Mouse (Mus musculus): ENCODE measurements around the gene Ambra1. TPM values are rescaled to one million over a fixed set of nuclear protein-coding genes. Genes with fewer than 3 reads are reported as not detected.

Ambra1 gene
- total RNA-seq (2021): 10 to 100 TPM; 55.9 to 56.3 TPM
- long read RNA-seq, experiment 1, full-length matches to known transcripts: 21 of 50 reads
- long read RNA-seq, experiment 1, partial matches to known transcripts: 12 of 50 reads
- long read RNA-seq, experiment 1, other reads (novel, unspliced or antisense): 17 of 50 reads
- long read RNA-seq, experiment 2, full-length matches to known transcripts: 8 of 28 reads
- long read RNA-seq, experiment 2, partial matches to known transcripts: 8 of 28 reads
- long read RNA-seq, experiment 2, other reads (novel, unspliced or antisense): 12 of 28 reads

DNA sequence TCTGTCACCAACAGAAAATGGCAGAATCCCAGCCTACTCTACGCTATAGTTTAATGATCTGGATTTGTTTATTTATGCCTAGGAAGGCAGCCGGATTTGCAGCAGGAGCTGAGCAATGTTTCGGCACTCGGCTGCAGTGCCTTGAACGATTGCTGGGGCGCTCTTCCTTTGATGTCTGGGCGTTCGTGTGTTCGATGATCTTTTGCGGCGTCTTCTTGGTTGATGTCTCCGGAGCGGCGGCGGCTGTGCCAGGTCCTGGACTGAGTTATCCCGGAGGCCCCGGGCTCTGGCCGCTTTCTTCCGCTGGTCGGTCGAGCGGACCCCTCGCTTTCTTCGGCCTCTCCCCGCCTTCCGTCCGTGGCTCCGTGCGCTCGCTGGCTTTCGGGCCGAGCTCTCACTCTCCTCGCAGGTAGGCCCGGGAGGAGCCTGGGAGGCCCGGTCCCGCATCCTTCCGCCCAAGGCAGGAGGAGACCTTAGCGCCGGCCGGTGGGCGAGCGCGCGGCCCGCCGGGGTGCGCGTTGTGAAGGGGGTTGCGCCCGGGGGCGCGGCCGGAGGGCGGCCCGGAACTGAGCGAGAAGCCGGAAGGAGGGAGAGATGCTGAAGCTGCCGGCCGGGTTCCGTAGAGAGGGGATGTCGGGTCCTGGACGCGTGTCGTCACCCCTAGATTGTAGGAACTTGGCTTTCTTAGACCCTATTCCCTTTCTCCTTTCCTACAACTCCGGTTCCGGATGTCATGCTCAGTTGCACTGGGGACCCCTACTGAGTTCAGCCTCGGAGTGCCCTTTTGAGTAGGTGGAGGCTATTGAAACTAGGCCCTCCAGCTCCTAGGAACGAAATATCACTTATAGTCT is at the start of gene Ambra1:
Gene Ambra1, plus strand, starts transcription at position 164 of the 851 bp plus-strand sequence.
- Histone ChIP-seq H3K27ac (peak within 1 kb of the TSS; percentile 97), H3K4me3 (peak within 1 kb of the TSS; percentile 93)
- DNase-seq (ENCODE audit: extremely low spot score in 1 of 2, low spot score in 2 of 2): peak; percentile 86
- intact Hi-C loops (cut with DNase I): loop anchor here (1.0 kb wide), 1 partner anchor 20 kb away; the partner anchor contains the start of genes Atg13 and Harbi1
- TF ChIP-seq CTCF (IDR thresholded peaks at IDR 0.05): peak; percentile 36

DNA sequence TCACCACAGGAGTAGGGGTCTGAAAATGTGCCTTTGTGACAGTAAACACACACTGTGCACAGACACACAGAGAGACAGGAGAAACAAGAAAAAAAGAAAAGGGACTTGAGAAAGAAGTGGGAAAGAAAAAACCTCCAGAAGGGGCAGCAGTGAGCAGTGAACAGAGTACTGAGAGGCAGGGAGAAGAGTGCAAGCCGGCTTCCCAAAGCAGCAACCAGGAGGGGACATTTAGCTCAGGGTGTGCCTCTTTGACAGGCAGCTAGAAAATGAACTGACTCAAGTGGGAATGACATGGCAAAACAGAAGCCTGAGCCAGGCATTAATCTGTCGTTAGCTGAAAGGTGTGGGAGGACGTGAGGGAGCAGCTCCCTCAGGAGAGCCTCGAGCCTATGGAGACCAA is 47.1 kb upstream of the Ambra1 start:
- TF ChIP-seq CTCF (IDR thresholded peaks at IDR 0.05): peak; percentile 74
- Histone ChIP-seq H3K4me3 (no peak overlapping the region), H3K27ac (no peak overlapping the region; the same call in 1 of the 2 replicates)
- DNase-seq (ENCODE audit: extremely low spot score in 1 of 2, low spot score in 2 of 2): peak; percentile 50 to 59
- intact Hi-C loops (cut with DNase I): loop anchor here (10.0 kb wide), 1 partner anchor 242 kb away; the partner anchor contains the start of gene Chrm4

DNA sequence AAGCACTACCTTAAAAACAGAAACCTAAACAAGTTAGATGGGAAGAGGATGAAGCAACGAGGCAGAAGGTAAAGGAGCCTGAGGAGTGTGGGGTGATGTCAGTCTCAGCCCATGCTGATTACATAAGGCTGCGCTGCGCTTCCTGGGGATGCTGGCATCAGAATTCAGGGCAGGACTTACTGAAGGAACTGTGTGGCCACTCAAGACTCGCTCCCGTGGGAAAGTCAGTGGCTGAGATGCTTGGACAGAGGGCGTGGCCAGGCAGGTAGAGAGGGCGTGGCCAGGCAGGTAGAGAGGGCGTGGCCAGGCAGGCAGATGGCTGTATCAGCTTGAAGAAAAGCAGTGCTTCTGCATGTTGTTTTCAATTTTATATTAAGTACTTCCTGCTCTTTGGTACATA is 46.0 kb upstream of the Ambra1 start:
- H3K4me3 ChIP-seq: no peak overlapping the region
- H3K27ac ChIP-seq: peak overlapping the region; percentile 15
- no peak for TF ChIP-seq CTCF (IDR thresholded peaks at IDR 0.05)
- no peak for DNase-seq (ENCODE audit: extremely low spot score in 1 of 2, low spot score in 2 of 2)
- intact Hi-C loops (cut with DNase I): loop anchor here (10.0 kb wide), 1 partner anchor 241 kb away; the partner anchor contains the start of gene Chrm4

DNA sequence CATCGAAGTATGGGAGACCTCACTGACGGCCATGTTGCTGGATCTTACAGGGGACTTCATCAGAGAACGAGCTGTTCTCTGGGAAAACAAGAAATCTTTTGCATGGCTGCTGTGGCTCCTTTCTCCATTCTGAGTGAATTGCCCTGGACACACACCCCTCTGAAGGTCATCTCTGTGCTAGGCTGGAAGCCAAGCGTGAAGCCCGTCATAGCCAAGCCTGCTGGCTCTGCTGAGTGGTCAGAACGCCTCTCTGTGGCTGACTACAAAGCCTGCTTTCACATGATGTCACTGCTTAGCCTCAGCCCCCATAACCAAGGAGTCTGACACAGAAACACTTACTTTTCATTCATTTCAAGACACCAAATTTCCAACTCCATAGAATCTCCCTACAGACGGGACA is 40.5 kb upstream of the Ambra1 start:
- intact Hi-C loops (cut with DNase I): loop anchor here (10.0 kb wide), 1 partner anchor 235 kb away; the partner anchor contains the start of gene Chrm4
- H3K4me3 ChIP-seq: no peak overlapping the region
- no peak for DNase-seq (ENCODE audit: extremely low spot score in 1 of 2, low spot score in 2 of 2)
- H3K27ac ChIP-seq: no peak overlapping the region; the same call in 1 of the 2 replicates
- no peak for TF ChIP-seq CTCF (IDR thresholded peaks at IDR 0.05)

DNA sequence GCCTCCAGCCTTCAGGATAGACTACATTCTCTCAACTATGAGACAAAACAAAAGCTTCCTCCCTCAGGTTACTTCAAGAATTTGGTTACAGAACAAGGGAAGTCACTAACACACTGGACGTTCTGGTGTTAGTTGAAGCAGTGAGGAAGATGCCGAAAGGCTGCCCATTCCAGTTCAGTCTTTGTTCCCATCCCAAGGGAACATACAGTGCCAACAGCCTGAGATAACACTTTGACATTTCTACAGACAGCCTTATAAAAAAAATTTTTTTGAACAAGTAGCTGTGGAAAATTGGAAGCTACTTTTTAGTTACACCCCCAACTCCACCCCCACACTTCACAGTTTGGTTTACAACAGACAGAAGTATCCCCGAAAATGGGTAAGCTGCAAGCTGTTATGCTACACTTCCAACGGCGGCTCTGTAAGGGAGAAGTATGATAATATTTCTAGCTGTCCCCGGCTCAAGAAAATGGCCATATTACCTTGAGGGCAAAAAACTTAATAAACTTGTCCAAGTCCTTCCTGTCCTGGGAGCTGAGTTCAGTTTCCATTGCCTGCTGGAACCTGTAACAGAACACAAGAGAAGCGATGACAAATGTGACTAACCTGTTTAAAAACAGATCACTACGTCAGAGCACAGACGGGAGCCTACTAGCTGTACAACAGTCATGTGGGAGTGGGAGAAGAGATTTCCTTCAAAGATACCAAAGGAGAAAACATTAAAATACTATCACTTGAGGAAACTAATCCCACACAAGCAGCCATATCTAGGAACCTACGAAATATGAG is 34.3 kb upstream of the Ambra1 start:
- DNase-seq (ENCODE audit: extremely low spot score in 1 of 2, low spot score in 2 of 2): no peak
- Histone ChIP-seq H3K4me3 (no peak overlapping the region), H3K27ac (no peak overlapping the region)
- intact Hi-C loops (cut with DNase I): no loop called here
- no peak for TF ChIP-seq CTCF (IDR thresholded peaks at IDR 0.05)

DNA sequence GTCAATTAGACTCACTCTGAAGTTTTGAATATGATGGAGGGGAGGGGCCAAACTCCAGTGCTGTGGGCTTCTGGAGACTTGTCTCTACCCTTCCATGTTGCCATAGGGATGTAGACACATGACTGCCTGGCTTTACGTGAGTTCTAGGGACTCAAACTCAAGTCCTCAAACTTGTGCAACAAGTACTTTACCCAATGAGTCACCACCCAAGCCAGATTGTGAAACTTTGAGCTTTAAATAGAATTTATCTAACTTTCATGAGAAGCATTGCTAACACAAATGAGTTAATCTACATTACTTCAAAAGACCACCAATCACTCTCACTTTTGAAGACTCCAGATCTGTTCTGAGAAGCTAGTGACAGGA is 33.7 kb upstream of the Ambra1 start:
- intact Hi-C loops (cut with DNase I): no loop called here
- Histone ChIP-seq H3K27ac (no peak overlapping the region), H3K4me3 (no peak overlapping the region)
- no peak for TF ChIP-seq CTCF (IDR thresholded peaks at IDR 0.05)
- DNase-seq (ENCODE audit: extremely low spot score in 1 of 2, low spot score in 2 of 2): no peak

DNA sequence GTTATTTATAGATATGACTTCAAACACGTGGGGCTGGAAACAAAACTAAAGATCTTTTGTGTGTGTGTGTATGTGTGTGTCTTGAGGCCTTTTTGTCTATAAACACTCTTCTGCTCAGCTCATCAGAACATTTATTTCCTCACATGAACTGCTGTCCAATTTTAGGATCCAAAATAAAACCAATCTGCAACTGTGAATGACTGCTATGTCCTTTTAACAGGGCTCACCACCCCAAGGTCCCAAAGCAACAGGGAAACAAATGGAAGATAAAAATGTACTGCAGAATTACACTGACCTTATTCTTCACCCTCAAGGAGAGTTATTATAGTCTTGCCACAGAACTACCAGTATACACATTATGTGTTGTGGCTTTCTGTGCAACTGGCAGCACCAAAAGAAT is 30.7 kb upstream of the Ambra1 start:
- Histone ChIP-seq H3K27ac (no peak overlapping the region), H3K4me3 (no peak overlapping the region)
- no peak for TF ChIP-seq CTCF (IDR thresholded peaks at IDR 0.05)
- intact Hi-C loops (cut with DNase I): no loop called here
- DNase-seq (ENCODE audit: extremely low spot score in 1 of 2, low spot score in 2 of 2): no peak

DNA sequence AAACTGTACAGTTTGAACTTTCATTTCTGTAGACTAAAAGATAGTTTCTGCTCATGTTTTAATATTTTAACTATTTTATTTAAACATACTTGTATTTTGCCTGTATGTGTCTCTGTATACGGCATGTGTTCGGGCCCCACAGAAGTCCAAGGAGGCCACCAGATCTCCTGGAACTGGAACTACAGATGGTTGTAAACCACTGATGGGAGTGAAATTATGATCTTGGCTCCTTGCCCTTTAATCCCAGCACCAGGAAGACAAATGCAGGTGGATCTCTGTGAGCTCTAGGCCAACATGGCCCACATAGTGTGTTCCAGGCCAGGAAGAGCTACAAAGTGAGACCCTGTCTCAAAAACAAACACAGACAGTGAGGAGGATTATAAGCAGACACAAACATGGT is 28.6 kb upstream of the Ambra1 start:
- intact Hi-C loops (cut with DNase I): no loop called here
- no peak overlapping the region for H3K4me3 ChIP-seq
- DNase-seq (ENCODE audit: extremely low spot score in 1 of 2, low spot score in 2 of 2): no peak
- no peak overlapping the region for H3K27ac ChIP-seq
- TF ChIP-seq CTCF (IDR thresholded peaks at IDR 0.05): no peak

DNA sequence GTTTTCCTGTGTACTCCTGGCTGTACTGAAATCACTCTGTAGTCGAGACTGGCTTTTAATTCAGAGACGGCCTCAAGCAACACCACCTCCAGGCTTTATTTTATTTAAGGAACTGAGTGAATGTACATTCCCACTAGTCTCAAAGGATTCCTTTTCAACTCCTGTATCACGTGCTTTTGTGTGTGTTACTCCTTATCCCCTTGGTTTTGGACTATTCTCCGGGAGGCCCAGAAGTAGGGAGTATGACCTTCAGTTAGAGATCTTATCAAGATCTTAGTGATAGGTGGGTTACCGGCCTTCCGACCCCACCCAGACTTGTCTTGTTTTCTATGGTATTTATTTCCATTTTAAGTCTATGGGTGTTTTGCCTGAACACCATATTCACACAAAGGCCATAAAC is 24.2 kb upstream of the Ambra1 start:
- no peak for DNase-seq (ENCODE audit: extremely low spot score in 1 of 2, low spot score in 2 of 2)
- Histone ChIP-seq H3K4me3 (no peak overlapping the region), H3K27ac (no peak overlapping the region)
- TF ChIP-seq CTCF (IDR thresholded peaks at IDR 0.05): no peak
- intact Hi-C loops (cut with DNase I): no loop called here

DNA sequence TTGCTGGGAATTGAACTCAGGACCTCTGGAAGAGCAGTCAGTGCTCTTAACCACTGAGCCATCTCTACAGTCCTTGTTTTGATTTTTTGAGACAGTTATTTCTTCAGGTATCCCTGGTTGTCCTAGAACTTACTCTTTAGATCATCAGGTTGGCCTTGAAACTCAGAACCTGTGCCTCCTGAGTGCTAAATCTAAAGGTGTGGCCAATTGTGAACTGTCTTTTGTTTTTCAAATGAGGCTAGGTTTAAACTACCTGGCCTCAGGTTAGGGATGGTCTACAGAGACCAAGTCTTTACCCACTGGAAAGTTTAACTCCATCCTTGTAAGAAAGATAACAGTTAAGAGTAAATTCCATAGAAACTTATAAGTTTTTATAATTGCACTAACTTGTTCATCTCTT is 23.5 kb upstream of the Ambra1 start:
- intact Hi-C loops (cut with DNase I): no loop called here
- H3K27ac ChIP-seq: no peak overlapping the region
- no peak for TF ChIP-seq CTCF (IDR thresholded peaks at IDR 0.05)
- DNase-seq (ENCODE audit: extremely low spot score in 1 of 2, low spot score in 2 of 2): no peak
- no peak overlapping the region for H3K4me3 ChIP-seq

DNA sequence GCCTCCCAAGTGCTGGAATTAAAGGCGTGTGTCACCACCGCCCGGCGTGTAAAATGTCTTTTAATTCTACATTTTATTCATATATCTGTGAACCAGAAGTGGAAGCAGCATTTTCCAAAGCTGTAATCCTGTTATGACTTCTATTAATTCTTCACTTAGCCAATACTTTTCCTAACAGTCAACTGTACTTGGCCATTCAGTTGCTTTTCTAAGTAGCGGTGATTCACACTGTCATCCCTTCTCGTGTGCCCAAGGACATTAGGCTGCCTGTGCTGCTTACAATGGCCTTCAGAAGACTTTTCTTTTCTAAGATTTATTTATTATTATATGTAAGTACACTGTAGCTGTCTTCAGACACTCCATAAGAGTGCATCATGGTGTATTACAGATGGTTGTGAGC is 21.6 kb upstream of the Ambra1 start:
- intact Hi-C loops (cut with DNase I): no loop called here
- no peak overlapping the region for H3K4me3 ChIP-seq
- TF ChIP-seq CTCF (IDR thresholded peaks at IDR 0.05): no peak
- no peak overlapping the region for H3K27ac ChIP-seq
- DNase-seq (ENCODE audit: extremely low spot score in 1 of 2, low spot score in 2 of 2): no peak
